Mouse (Mus musculus) midbrain, embryonic 14.5 days (tissue): ENCODE measurements around the gene Flt1. TPM values are rescaled to one million over a fixed set of nuclear protein-coding genes. Genes with fewer than 3 reads are reported as not detected.

ENCODE experiments used
- ATAC-seq: fragments of 200-750 bp; cut with Nextera tagmentation; 2 replicates; pipeline ENCODE4 v1.8.0; 2017; ENCODE audit warnings: moderate number of reproducible peaks, moderate library complexity; ENCODE audit not compliant: low FRiP score, low TSS enrichment
- DNase-seq: peaks from one replicate; pipeline ENCODE4 v3.0.0-alpha.2; 2015
- H3K27ac ChIP-seq: fragments of 300-500 bp; sonication (generic); replicated peaks from 2 replicates; pipeline ENCODE4 v1.5.1; 2014; ENCODE audit warnings: mild to moderate bottlenecking, low read depth, low read length, moderate library complexity
- H3K27me3 ChIP-seq: fragments of 300-500 bp; sonication (generic); 2 replicates; pipeline ENCODE4 v1.6.1; 2014; ENCODE audit warnings: low read length, control low read depth, mixed read lengths; ENCODE audit not compliant: control insufficient read depth, insufficient read depth
- H3K36me3 ChIP-seq: fragments of 300-500 bp; sonication (generic); 2 replicates; pipeline ENCODE4 v1.6.1; 2014; ENCODE audit warnings: low read length, control low read depth; ENCODE audit not compliant: control insufficient read depth, insufficient read depth
- H3K4me1 ChIP-seq: fragments of 300-500 bp; sonication (generic); 2 replicates; pipeline ENCODE4 v1.6.1; 2014; ENCODE audit warnings: mild to moderate bottlenecking, antibody characterized with exemption, low read length, control low read depth; ENCODE audit not compliant: control insufficient read depth, insufficient read depth
- H3K4me2 ChIP-seq: fragments of 300-500 bp; sonication (generic); 2 replicates; pipeline ENCODE4 v1.6.1; 2014; ENCODE audit warnings: mild to moderate bottlenecking, low read length, moderate library complexity
- H3K4me3 ChIP-seq: fragments of 300-500 bp; sonication (generic); replicated peaks from 2 replicates; pipeline ENCODE4 v1.5.1; 2014; ENCODE audit warnings: low read depth, low read length
- H3K9ac ChIP-seq: fragments of 300-500 bp; sonication (generic); replicated peaks from 2 replicates; pipeline ENCODE4 v1.6.1; 2014; ENCODE audit warnings: mild to moderate bottlenecking, low read length, moderate library complexity
- H3K9me3 ChIP-seq: fragments of 300-500 bp; sonication (generic); 2 replicates; pipeline ENCODE4 v1.6.1; 2016; ENCODE audit warnings: low read length, control low read depth, mixed read lengths; ENCODE audit not compliant: control insufficient read depth
- WGBS: fragments of 180-500 bp; shearing (Covaris S2); extraction: QIAGEN DNeasy Blood & Tissue Kit; methylation state at CpG from one replicate; pipeline ENCODE4 v1.1.7; 2014; 5-methylcytosine and 5-hydroxymethylcytosine counted together
- polyA plus RNA-seq: library from polyadenylated mRNA; unstranded; fragments of >200 nt; fragmentation: Nextera tagmentation; extraction: Ambion mirVana; gene quantifications from 2 replicates; pipeline ENCODE4 v1.2.1, GENCODE M21; 2014

Gene Flt1
- polyA plus RNA-seq, 1 experiment from 2014 or later = 10.8 TPM

DNA sequence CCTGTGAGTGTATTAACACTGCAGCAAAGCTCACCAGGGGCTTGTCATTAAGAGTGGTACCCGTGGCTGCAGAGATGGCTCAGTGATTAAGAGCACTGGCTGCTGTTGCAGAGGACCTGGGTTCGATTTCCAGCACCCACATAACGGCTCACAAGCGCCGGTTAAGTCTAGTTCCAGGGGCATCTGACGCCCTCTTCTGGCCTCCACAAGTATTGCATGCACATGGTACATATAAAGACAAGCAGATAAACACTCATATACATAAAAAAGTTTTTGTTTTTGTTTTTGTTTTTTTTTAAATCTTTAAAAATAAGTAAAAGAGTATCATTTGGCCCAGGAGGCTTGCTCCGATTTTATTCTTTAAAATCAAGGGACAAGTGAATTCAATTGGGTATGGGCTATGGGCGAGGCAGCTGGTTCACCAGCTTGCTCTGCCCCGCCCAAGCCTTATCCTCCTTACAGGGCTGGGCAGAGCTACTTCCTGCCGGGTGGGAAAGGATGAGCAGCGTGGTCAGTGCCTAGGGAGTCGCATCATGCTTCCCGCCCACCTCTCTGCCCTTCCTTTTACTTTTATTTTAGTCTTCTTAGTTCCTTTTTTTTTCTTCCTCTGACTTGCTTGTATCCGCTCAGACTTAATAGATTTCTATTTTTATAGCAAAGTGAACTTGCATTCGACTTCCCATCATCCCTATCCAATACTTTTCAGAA is 57.0 kb downstream of the Flt1 start:
- H3K9me3 ChIP-seq = no peaks in the 10 kb centered on the region
- H3K36me3 ChIP-seq = no peaks in the 10 kb centered on the region
- H3K4me1 ChIP-seq = no peaks in the 10 kb centered on the region
- no peak overlapping the region for H3K4me2 ChIP-seq
- no peak for ATAC-seq
- H3K27me3 ChIP-seq = no peaks in the 10 kb centered on the region
- no peak for DNase-seq
- H3K9ac ChIP-seq = no peak overlapping the region
- 89% methylated on average over 15 of the region's 15 CpGs for WGBS
- H3K4me3 ChIP-seq = no peak overlapping the region
- H3K27ac ChIP-seq = no peak overlapping the region

- DNase-seq = no peak
- Histone ChIP-seq H3K27ac (no peak overlapping the region), H3K4me3 (no peak overlapping the region), H3K27me3 (no peaks in the 10 kb centered on the region), H3K4me2 (no peak overlapping the region), H3K9me3 (no peaks in the 10 kb centered on the region), H3K36me3 (no peaks in the 10 kb centered on the region), H3K9ac (no peak overlapping the region), H3K4me1 (no peaks in the 10 kb centered on the region)
- 88% methylated on average over 13 of the region's 13 CpGs for WGBS
- ATAC-seq = no peak
These were observed 59.9 kb downstream of the Flt1 start for GRCm38 (mm10) chr5:147665946-147666345.

GRCm38 (mm10) chr5:147665381-147665780 is 60.4 kb downstream of the Flt1 start:
- H3K36me3 ChIP-seq = no peaks in the 10 kb centered on the region
- no peak for DNase-seq
- no peak overlapping the region for H3K27ac ChIP-seq
- H3K27me3 ChIP-seq = no peaks in the 10 kb centered on the region
- 94% methylated on average over 9 of the region's 9 CpGs for WGBS
- H3K9ac ChIP-seq = no peak overlapping the region
- H3K4me2 ChIP-seq = no peak overlapping the region
- H3K9me3 ChIP-seq = no peaks in the 10 kb centered on the region
- no peak for ATAC-seq
- H3K4me3 ChIP-seq = no peak overlapping the region
- no peaks in the 10 kb centered on the region for H3K4me1 ChIP-seq

DNA sequence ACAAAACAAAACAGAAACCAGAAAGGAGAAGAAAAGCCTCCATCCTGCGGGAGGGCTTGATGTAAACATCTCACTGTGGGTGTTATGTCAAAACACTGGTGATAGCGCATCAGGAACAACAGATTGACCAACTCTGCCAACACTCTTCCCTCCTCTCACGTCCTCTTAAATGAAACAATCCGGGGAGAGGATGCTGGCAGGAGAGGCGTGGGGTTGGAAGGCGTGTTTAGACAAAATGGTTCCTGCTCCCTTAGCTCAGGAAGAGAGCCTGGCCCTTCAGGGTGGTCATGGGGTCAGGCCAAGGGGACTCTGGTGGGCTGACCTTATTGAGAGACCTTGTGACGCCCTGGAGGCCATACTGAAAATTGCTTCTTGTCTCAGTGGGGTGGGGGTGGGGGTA is 65.9 kb downstream of the Flt1 start:
- Histone ChIP-seq H3K9ac (no peak overlapping the region), H3K27me3 (no peaks in the 10 kb centered on the region), H3K4me2 (no peak overlapping the region), H3K4me1 (no peaks in the 10 kb centered on the region), H3K4me3 (no peak overlapping the region), H3K36me3 (no peaks in the 10 kb centered on the region), H3K27ac (no peak overlapping the region), H3K9me3 (no peaks in the 10 kb centered on the region)
- ATAC-seq (no peak), DNase-seq (no peak)
- 88% methylated on average over 7 of the region's 7 CpGs for WGBS

DNA sequence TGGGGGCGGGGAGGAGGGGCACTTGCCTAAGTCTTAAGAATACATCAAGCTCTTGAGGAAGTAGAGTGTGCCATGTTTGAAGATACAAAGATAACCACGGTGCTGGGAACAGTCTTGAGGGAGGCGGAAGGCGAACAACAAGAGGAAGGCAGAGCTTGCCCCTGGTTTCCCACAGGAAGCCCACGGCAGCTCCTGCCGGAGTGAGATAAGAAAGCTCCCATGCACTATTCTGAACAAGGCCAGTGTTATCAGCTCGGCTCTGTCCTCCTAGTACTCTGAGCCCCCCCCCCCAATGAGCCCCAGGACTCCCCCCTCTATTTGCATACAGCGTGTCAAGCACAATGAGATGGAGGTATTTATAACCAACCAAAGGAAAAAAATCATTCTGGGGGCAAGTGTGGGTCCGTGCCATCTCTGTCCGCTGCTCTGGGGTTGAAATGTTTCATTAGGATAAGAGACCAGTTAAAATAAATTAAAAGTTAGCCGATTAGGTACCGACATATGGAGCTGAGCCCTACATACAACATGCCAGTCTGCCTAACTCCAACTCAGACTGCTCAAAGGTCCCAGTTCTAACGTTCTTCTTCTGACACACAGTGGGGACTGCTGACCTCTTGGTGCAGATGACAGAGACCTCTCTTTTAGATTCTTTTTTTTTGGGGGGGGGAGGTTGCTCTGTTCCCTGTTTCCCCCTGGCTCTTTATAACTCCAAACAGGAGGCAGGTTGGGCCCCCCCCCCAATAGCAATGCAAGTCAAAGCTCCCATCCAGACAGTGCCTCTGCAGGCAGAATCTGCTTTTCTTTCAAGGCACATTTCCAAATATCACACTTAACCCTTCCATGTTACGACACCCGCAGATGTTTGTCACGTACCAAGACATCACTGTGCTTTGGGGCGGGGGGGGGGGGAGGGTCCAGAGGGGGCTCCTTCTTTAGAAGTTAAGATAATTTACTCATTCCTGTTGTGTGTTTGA is 67.6 kb downstream of the Flt1 start:
- WGBS = 65% methylated on average over 17 of the region's 17 CpGs
- Histone ChIP-seq H3K27me3 (no peaks in the 10 kb centered on the region), H3K36me3 (no peaks in the 10 kb centered on the region), H3K9me3 (no peaks in the 10 kb centered on the region), H3K4me3 (no peak overlapping the region), H3K4me1 (no peaks in the 10 kb centered on the region), H3K27ac (no peak overlapping the region), H3K4me2 (no peak overlapping the region), H3K9ac (no peak overlapping the region)
- ATAC-seq (no peak; the same call in 1 of the 2 replicates), DNase-seq (peak; percentile 40)

DNA sequence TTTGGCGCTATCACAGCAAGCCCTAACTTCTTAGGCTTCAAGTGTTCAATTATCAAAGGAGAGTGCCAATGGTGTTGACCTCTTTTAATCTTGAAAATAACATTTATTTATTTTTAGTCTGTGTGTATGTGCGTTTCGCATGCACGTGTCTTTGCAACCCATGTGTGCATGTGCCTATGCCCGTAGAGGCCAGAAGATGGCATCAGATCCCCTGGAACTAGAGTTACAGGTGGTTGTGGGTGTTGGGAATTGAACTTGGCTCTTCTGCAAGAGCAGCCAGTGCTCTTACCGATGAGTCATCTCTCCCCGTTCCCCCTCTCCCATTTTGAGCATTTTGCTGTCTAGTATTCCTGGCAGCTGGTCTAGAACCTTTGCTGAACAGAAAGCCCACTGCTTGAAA is 70.0 kb downstream of the Flt1 start:
- Histone ChIP-seq H3K27ac (no peak overlapping the region), H3K9ac (no peak overlapping the region), H3K4me3 (no peak overlapping the region), H3K9me3 (no peaks in the 10 kb centered on the region), H3K27me3 (no peaks in the 10 kb centered on the region), H3K4me2 (no peak overlapping the region), H3K4me1 (no peaks in the 10 kb centered on the region), H3K36me3 (no peaks in the 10 kb centered on the region)
- WGBS = 82% methylated on average over 7 of the region's 7 CpGs
- no peak for ATAC-seq
- no peak for DNase-seq

- DNase-seq = no peak
- Histone ChIP-seq H3K4me2 (no peak overlapping the region), H3K36me3 (no peaks in the 10 kb centered on the region), H3K4me3 (no peak overlapping the region), H3K27ac (no peak overlapping the region), H3K27me3 (no peaks in the 10 kb centered on the region), H3K9ac (no peak overlapping the region), H3K4me1 (no peaks in the 10 kb centered on the region), H3K9me3 (no peaks in the 10 kb centered on the region)
- no peak for ATAC-seq
- WGBS = 88% methylated on average over 14 of the region's 14 CpGs
These were observed 74.6 kb downstream of the Flt1 start for GRCm38 (mm10) chr5:147651233-147651632.

DNA sequence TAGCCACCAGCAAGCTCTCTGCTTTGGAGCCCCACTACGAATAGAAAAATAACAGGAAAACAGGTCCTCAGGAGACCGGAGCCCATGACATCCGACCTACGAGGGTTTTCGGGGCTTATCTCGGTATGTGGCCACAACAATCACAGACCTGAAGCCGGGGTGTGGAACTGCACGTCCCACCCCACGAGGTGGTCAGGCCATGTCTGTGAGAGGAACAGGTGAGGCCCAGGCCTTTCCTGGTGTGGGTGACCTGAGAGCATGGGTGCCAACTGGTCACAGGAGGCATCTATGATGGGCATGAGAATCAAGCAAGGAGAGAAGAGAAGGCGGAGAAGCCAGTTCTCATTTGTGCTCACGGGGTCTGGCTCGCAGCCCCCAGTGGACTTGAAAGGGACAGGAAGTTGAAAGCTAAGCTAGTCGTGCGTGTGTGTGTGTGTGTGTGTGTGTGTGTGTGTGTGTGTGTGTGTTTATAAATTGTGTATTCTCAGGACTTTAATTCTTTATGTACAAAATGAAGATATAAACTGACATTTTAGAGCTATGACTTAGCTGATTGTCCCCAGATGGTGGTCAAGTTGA is 79.4 kb downstream of the Flt1 start:
- H3K4me3 ChIP-seq = no peak overlapping the region
- H3K27me3 ChIP-seq = no peaks in the 10 kb centered on the region
- H3K9me3 ChIP-seq = no peaks in the 10 kb centered on the region
- WGBS = 77% methylated on average over 14 of the region's 14 CpGs
- no peak overlapping the region for H3K4me2 ChIP-seq
- H3K4me1 ChIP-seq = no peaks in the 10 kb centered on the region
- H3K9ac ChIP-seq = no peak overlapping the region
- DNase-seq (no peak), ATAC-seq (no peak)
- no peak overlapping the region for H3K27ac ChIP-seq
- no peaks in the 10 kb centered on the region for H3K36me3 ChIP-seq
